ENCODE assay signal across 8 mouse cellular contexts in the genomic region with DNA sequence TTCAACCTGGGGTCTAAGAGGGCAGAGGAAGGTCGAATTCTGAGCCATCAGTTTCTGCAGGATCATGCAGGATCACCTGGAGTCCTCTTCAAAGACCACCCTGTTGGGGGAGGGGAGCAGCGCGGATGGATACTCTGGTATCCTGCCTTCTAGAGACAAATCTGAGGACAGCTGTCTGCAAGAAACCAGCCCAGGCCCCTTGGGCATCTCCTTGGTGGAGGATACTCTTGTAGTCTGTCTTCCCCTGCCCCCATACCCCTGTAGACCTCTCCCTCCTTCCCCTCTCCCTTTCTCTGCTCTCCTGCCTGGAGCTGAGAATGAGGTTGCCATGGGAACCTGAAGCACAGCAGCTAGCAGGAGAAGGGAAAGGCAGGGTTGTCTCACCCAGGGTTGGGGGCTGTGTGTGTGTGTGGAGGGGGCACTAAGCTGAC. TPM values are rescaled to one million over a fixed set of nuclear protein-coding genes. Genes with fewer than 3 reads are reported as not detected.
DNase-seq lines count a peak whose midpoint lies in the region; ATAC-seq and TF ChIP-seq lines count a peak whose summit lies in the region.
"Had no signal": no experiment of that assay in that cellular context is flagged by ENCODE, and none has a peak within 500 bp of the region (broad histone marks: within the 10 kb centered on the region; RNA-seq: fewer than 3 reads in every experiment).

No protein-coding gene starts in this region.

- ATAC-seq in lung, embryonic 14.5 days (ENCODE audit: insufficient read depth) = peak; percentile 24; the same call in 1 of the 2 replicates
- peak; percentile 88 for ATAC-seq in forebrain, embryonic 11.5 days (replicated peaks; ENCODE audit: low FRiP score)
- ATAC-seq in limb, embryonic 12.5 days (ENCODE audit: insufficient number of reproducible peaks, insufficient read depth, low FRiP score, low TSS enrichment, low read depth) = no peak

- H3K36me3 ChIP-seq in lung, embryonic 14.5 days (ENCODE audit: insufficient read depth) = peaks cover 84% of the 10 kb centered on the region
- no peaks in the 10 kb centered on the region; the same call in 1 of the 2 replicates for H3K36me3 ChIP-seq in forebrain, embryonic 11.5 days (ENCODE audit: control insufficient read depth, insufficient read depth, low read length)
- peaks cover 83% of the 10 kb centered on the region for H3K36me3 ChIP-seq in limb, embryonic 12.5 days
- peaks cover 68% of the 10 kb centered on the region for H3K36me3 ChIP-seq in small intestine, adult 2 months (ENCODE audit: control insufficient read depth, insufficient read depth, low read length)

- H3K4me2 ChIP-seq in lung, embryonic 14.5 days = peak overlapping the region; percentile 31; the same call in 1 of the 2 replicates
- H3K4me2 ChIP-seq in forebrain, embryonic 11.5 days (ENCODE audit: low read depth, low read length, severe bottlenecking) = peak overlapping the region; percentile 36; the same call in 1 of the 2 replicates
- peak overlapping the region; percentile 13; the same call in 1 of the 2 replicates for H3K4me2 ChIP-seq in limb, embryonic 12.5 days

- TF ChIP-seq POLR2A in small intestine, adult 2 months (IDR thresholded peaks at IDR 0.05; ENCODE audit: low read depth, low read length) = no peak

- no peak overlapping the region for H3K9ac ChIP-seq in lung, embryonic 14.5 days
- H3K9ac ChIP-seq in forebrain, embryonic 11.5 days (ENCODE audit: low read length) = peak overlapping the region; percentile 18; the same call in 1 of the 2 replicates
- H3K9ac ChIP-seq in limb, embryonic 12.5 days (replicated peaks) = peak overlapping the region; percentile 42; the same call in 1 of the 2 replicates

- no peaks in the 10 kb centered on the region for H3K9me3 ChIP-seq in lung, embryonic 14.5 days (ENCODE audit: low read depth, low read length)
- H3K9me3 ChIP-seq in forebrain, embryonic 11.5 days (ENCODE audit: control insufficient read depth, low read length) = no peaks in the 10 kb centered on the region
- no peaks in the 10 kb centered on the region for H3K9me3 ChIP-seq in limb, embryonic 12.5 days

- peak overlapping the region; percentile 21; the same call in 1 of the 2 replicates for H3K27ac ChIP-seq in lung, embryonic 14.5 days (ENCODE audit: low read depth)
- H3K27ac ChIP-seq in forebrain, embryonic 11.5 days (ENCODE audit: low read depth, low read length) = peak overlapping the region; percentile 76
- no peak overlapping the region for H3K27ac ChIP-seq in limb, embryonic 12.5 days
- H3K27ac ChIP-seq in small intestine, adult 2 months (ENCODE audit: insufficient read depth, low read depth, low read length) = peak overlapping the region; percentile 95

- H3K4me3 ChIP-seq in lung, embryonic 14.5 days (ENCODE audit: low read depth, low read length) = no peak overlapping the region
- H3K4me3 ChIP-seq in forebrain, embryonic 11.5 days (ENCODE audit: low read depth, low read length) = 0 out of 2 replicates have a peak overlapping the region, but pooled peaks have one; percentile 1
- H3K4me3 ChIP-seq in limb, embryonic 12.5 days (replicated peaks) = no peak overlapping the region
- H3K4me3 ChIP-seq in small intestine, adult 2 months (ENCODE audit: low read depth, low read length) = peak overlapping the region; percentile 45

- WGBS in lung, embryonic 14.5 days = 52% methylated on average over 3 of the region's 3 CpGs
- 27% methylated on average over 3 of the region's 3 CpGs for WGBS in forebrain, embryonic 11.5 days
- WGBS in limb, embryonic 12.5 days = 44% methylated on average over 3 of the region's 3 CpGs
- 19% methylated on average over 3 of the region's 3 CpGs for WGBS in small intestine, adult 2 months

- peak; percentile 40 for DNase-seq in lung, embryonic 14.5 days
- no peak for DNase-seq in lung, postnatal 36 days
- peak; percentile 76 for DNase-seq in forebrain, embryonic 11.5 days (ENCODE audit: low spot score)
- DNase-seq in cerebellum, adult 18-20 months = no peak
- no peak for DNase-seq in lung, adult 18-20 months

- H3K27me3 ChIP-seq in lung, embryonic 14.5 days (ENCODE audit: insufficient read depth, low read length) = no peaks in the 10 kb centered on the region
- no peaks in the 10 kb centered on the region for H3K27me3 ChIP-seq in forebrain, embryonic 11.5 days (ENCODE audit: control insufficient read depth, insufficient read depth, low read length)
- no peaks in the 10 kb centered on the region for H3K27me3 ChIP-seq in limb, embryonic 12.5 days
- H3K27me3 ChIP-seq in small intestine, adult 2 months (ENCODE audit: control insufficient read depth, insufficient read depth, low read length) = no peaks in the 10 kb centered on the region

- TF ChIP-seq CTCF in lung, embryonic 14.5 days (IDR thresholded peaks at IDR 0.05; ENCODE audit: low read depth) = no peak
- no peak for TF ChIP-seq CTCF in small intestine, adult 2 months (IDR thresholded peaks at IDR 0.05; ENCODE audit: extremely low read depth, insufficient read length, insufficient replicate concordance, low read depth, low read length)

- H3K4me1 ChIP-seq in lung, embryonic 14.5 days (ENCODE audit: insufficient read depth) = peaks cover 69% of the 10 kb centered on the region
- peaks cover 55% of the 10 kb centered on the region for H3K4me1 ChIP-seq in forebrain, embryonic 11.5 days (replicated peaks; ENCODE audit: control insufficient read depth, insufficient read depth, low read length)
- H3K4me1 ChIP-seq in limb, embryonic 12.5 days (replicated peaks) = peaks cover 85% of the 10 kb centered on the region
- H3K4me1 ChIP-seq in small intestine, adult 2 months (ENCODE audit: control insufficient read depth, insufficient read depth, insufficient read length, low read length) = peaks cover 71% of the 10 kb centered on the region

RNA-seq across cellular contexts. Expression of a gene that starts 13.7 kb away (rescaled TPM):
- polyA plus RNA-seq in lung, embryonic 14.5 days (2014; fragmentation: Nextera tagmentation; extraction: Ambion mirVana) = 110 and 123 TPM in 2 replicates
- 77.6 and 77.8 TPM in 2 replicates for polyA plus RNA-seq in forebrain, embryonic 11.5 days (2014; fragmentation: Nextera tagmentation; extraction: Ambion mirVana)
- 110 and 120 TPM in 2 replicates for polyA plus RNA-seq in limb, embryonic 12.5 days (2016; fragmentation: Nextera tagmentation; extraction: Ambion mirVana)
- 165 and 397 TPM in 2 replicates for polyA plus RNA-seq in small intestine, adult 2 months (2012; rRNA removed)

RNA-seq across cellular contexts. Expression of a gene that starts 28.1 kb away (rescaled TPM):
- polyA plus RNA-seq in lung, embryonic 14.5 days (2014; fragmentation: Nextera tagmentation; extraction: Ambion mirVana) = 6.1 and 6.8 TPM in 2 replicates
- polyA plus RNA-seq in forebrain, embryonic 11.5 days (2014; fragmentation: Nextera tagmentation; extraction: Ambion mirVana) = 13.3 and 17.7 TPM in 2 replicates
- polyA plus RNA-seq in limb, embryonic 12.5 days (2016; fragmentation: Nextera tagmentation; extraction: Ambion mirVana) = 11.8 and 13.2 TPM in 2 replicates
- polyA plus RNA-seq in small intestine, adult 2 months (2012; rRNA removed) = 0.43 and 0.44 TPM in 2 replicates

RNA-seq across cellular contexts. Expression of a gene that starts 30.3 kb away (rescaled TPM):
- 663 and 721 TPM in 2 replicates for polyA plus RNA-seq in lung, embryonic 14.5 days (2014; fragmentation: Nextera tagmentation; extraction: Ambion mirVana)
- 400 and 454 TPM in 2 replicates for polyA plus RNA-seq in forebrain, embryonic 11.5 days (2014; fragmentation: Nextera tagmentation; extraction: Ambion mirVana)
- polyA plus RNA-seq in limb, embryonic 12.5 days (2016; fragmentation: Nextera tagmentation; extraction: Ambion mirVana) = 513 and 518 TPM in 2 replicates
- 10.2 and 22.0 TPM in 2 replicates for polyA plus RNA-seq in small intestine, adult 2 months (2012; rRNA removed)

RNA-seq across cellular contexts. Expression of a gene that starts 36.8 kb away (rescaled TPM):
- polyA plus RNA-seq in lung, embryonic 14.5 days (2014; fragmentation: Nextera tagmentation; extraction: Ambion mirVana) = 0.32 TPM in 1 of 2 replicates, not detected in the other
- polyA plus RNA-seq in forebrain, embryonic 11.5 days (2014; fragmentation: Nextera tagmentation; extraction: Ambion mirVana) = 0.44 TPM in 1 of 2 replicates, not detected in the other
- 0.37 TPM in 1 of 2 replicates, not detected in the other for polyA plus RNA-seq in limb, embryonic 12.5 days (2016; fragmentation: Nextera tagmentation; extraction: Ambion mirVana)
- polyA plus RNA-seq in small intestine, adult 2 months (2012; rRNA removed) = not detected in 2 replicates
- polyA plus RNA-seq: heart, postnatal 0 days had no signal

RNA-seq across cellular contexts. Expression of a gene that starts 46.1 kb away (rescaled TPM):
- 13.3 and 14.2 TPM in 2 replicates for polyA plus RNA-seq in lung, embryonic 14.5 days (2014; fragmentation: Nextera tagmentation; extraction: Ambion mirVana)
- polyA plus RNA-seq in forebrain, embryonic 11.5 days (2014; fragmentation: Nextera tagmentation; extraction: Ambion mirVana) = 16.3 and 19.5 TPM in 2 replicates
- polyA plus RNA-seq in limb, embryonic 12.5 days (2016; fragmentation: Nextera tagmentation; extraction: Ambion mirVana) = 24.6 and 25.6 TPM in 2 replicates
- polyA plus RNA-seq in small intestine, adult 2 months (2012; rRNA removed) = 1.7 and 3.7 TPM in 2 replicates

Comparison
In these comparisons a context has a peak if more than half of its experiments do, and no peak if none do; other contexts are left out.
1. DNase-seq: peak in lung, embryonic 14.5 days (single experiment) and forebrain, embryonic 11.5 days (single experiment); none in lung, postnatal 36 days (single experiment), cerebellum, adult 18-20 months (0 of 2) and lung, adult 18-20 months (0 of 2).
2. H3K4me3 ChIP-seq: peak in forebrain, embryonic 11.5 days (single experiment) and small intestine, adult 2 months (single experiment); none in lung, embryonic 14.5 days (single experiment) and limb, embryonic 12.5 days (single experiment).
3. RNA of a gene that starts 30.3 kb away (polyA plus RNA-seq): 663 to 721 TPM in lung, embryonic 14.5 days, 513 to 518 TPM in limb, embryonic 12.5 days and 400 to 454 TPM in forebrain, embryonic 11.5 days; 10.2 to 22.0 TPM in small intestine, adult 2 months; every median in the first group is over 10 times any median in the second.
4. Peak in every context shown above with its lines, with median percentiles within 50 percentile points of each other: H3K4me2 ChIP-seq.